ENCODE assay signal across 15 mouse cellular contexts in genomic region chr19:23214326-23214725, GRCm38 (mm10). TPM values are rescaled to one million over a fixed set of nuclear protein-coding genes. Genes with fewer than 3 reads are reported as not detected.
DNase-seq lines count a peak whose midpoint lies in the region; ATAC-seq and TF ChIP-seq lines count a peak whose summit lies in the region.
"Had no signal": no experiment of that assay in that cellular context is flagged by ENCODE, and none has a peak within 500 bp of the region (broad histone marks: within the 10 kb centered on the region; RNA-seq: fewer than 3 reads in every experiment).

No protein-coding gene starts in this region.

- H3K4me3 ChIP-seq in forebrain, postnatal 0 days (ENCODE audit: low read depth, low read length): no peak overlapping the region
- H3K4me3 ChIP-seq in forebrain, embryonic 12.5 days (replicated peaks): no peak overlapping the region
- H3K4me3 ChIP-seq in left cerebral cortex, adult 2 months: no peak overlapping the region
- H3K4me3 ChIP-seq: embryonic facial prominence, embryonic 15.5 days; heart, embryonic 13.5 days; hindbrain, embryonic 13.5 days; liver, embryonic 12.5 days had no signal

- no peak overlapping the region for H3K27ac ChIP-seq in forebrain, postnatal 0 days (ENCODE audit: low read depth, low read length)
- no peak overlapping the region for H3K27ac ChIP-seq in forebrain, embryonic 12.5 days
- peak overlapping the region; percentile 80 for H3K27ac ChIP-seq in left cerebral cortex, adult 2 months
- H3K27ac ChIP-seq: embryonic facial prominence, embryonic 15.5 days; heart, embryonic 13.5 days; hindbrain, embryonic 13.5 days; liver, embryonic 12.5 days had no signal

- WGBS in forebrain, postnatal 0 days: 45% methylated on average over 8 of the region's 8 CpGs
- WGBS in forebrain, embryonic 12.5 days: 69% methylated on average over 8 of the region's 8 CpGs

- peaks cover 11% of the 10 kb centered on the region for H3K36me3 ChIP-seq in forebrain, postnatal 0 days (ENCODE audit: insufficient read depth)
- H3K36me3 ChIP-seq in forebrain, embryonic 12.5 days (replicated peaks): peaks cover 33% of the 10 kb centered on the region

- H3K4me1 ChIP-seq in forebrain, postnatal 0 days (ENCODE audit: insufficient read depth): no peaks in the 10 kb centered on the region
- H3K4me1 ChIP-seq in forebrain, embryonic 12.5 days: no peaks in the 10 kb centered on the region
- H3K4me1 ChIP-seq: embryonic facial prominence, embryonic 15.5 days; heart, embryonic 13.5 days; hindbrain, embryonic 13.5 days; liver, embryonic 12.5 days had no signal

- intact Hi-C loops in left cerebral cortex, adult 2 months (cut with DNase I): loop anchor here (1.0 to 5.0 kb wide), 5 partner anchors 47 to 298 kb away; no protein-coding TSS in a partner anchor

- H3K27me3 ChIP-seq in forebrain, postnatal 0 days (ENCODE audit: insufficient read depth, low read length): no peaks in the 10 kb centered on the region
- H3K27me3 ChIP-seq in forebrain, embryonic 12.5 days: no peaks in the 10 kb centered on the region
- H3K27me3 ChIP-seq: embryonic facial prominence, embryonic 15.5 days; heart, embryonic 13.5 days; hindbrain, embryonic 13.5 days; liver, embryonic 12.5 days had no signal

- no peak overlapping the region for H3K4me2 ChIP-seq in forebrain, postnatal 0 days (ENCODE audit: low read depth)
- no peak overlapping the region for H3K4me2 ChIP-seq in forebrain, embryonic 12.5 days
- H3K4me2 ChIP-seq: embryonic facial prominence, embryonic 15.5 days; heart, embryonic 13.5 days; hindbrain, embryonic 13.5 days; liver, embryonic 12.5 days had no signal

- no peak for TF ChIP-seq CTCF in forebrain, postnatal 0 days (IDR thresholded peaks at IDR 0.05; ENCODE audit: low read depth)
- TF ChIP-seq CTCF in left cerebral cortex, adult 2 months (IDR thresholded peaks at IDR 0.05): no peak

- no peaks in the 10 kb centered on the region for H3K9me3 ChIP-seq in forebrain, postnatal 0 days (ENCODE audit: low read length)
- H3K9me3 ChIP-seq in forebrain, embryonic 12.5 days: no peaks in the 10 kb centered on the region
- H3K9me3 ChIP-seq: embryonic facial prominence, embryonic 15.5 days; heart, embryonic 13.5 days; hindbrain, embryonic 13.5 days; liver, embryonic 12.5 days had no signal

- peak; percentile 36 for DNase-seq in forebrain, postnatal 0 days
- peak; percentile 87 for DNase-seq in right cerebral cortex, adult 18-20 months
- DNase-seq in right cerebral cortex, postnatal 4 days: no peak
- peak; percentile 47 to 65 for DNase-seq in left cerebral cortex, adult 2 months (ENCODE audit: extremely low spot score in 1 of 2, low spot score in 2 of 2)
- peak; percentile 90 for DNase-seq in telencephalon, adult 2 months (ENCODE audit: low read depth, low spot score)
- DNase-seq in retina, embryonic 14.5 days (ENCODE audit: low spot score): no peak
- no peak for DNase-seq in urinary bladder, postnatal 10 days (ENCODE audit: low spot score)
- DNase-seq: cerebellum, postnatal 25 days; kidney, postnatal 25 days; lung, postnatal 36 days had no signal

- ATAC-seq in forebrain, postnatal 0 days: peak; percentile 96
- no peak for ATAC-seq in forebrain, embryonic 12.5 days (ENCODE audit: low FRiP score)
- ATAC-seq: liver, embryonic 12.5 days had no signal

- H3K9ac ChIP-seq in forebrain, postnatal 0 days: no peak overlapping the region
- H3K9ac ChIP-seq in forebrain, embryonic 12.5 days: no peak overlapping the region
- H3K9ac ChIP-seq: embryonic facial prominence, embryonic 15.5 days; heart, embryonic 13.5 days; hindbrain, embryonic 13.5 days; liver, embryonic 12.5 days had no signal

RNA-seq across cellular contexts. Expression of gene Smc5, which starts 59.4 kb away (rescaled TPM):
- 28.9 and 48.5 TPM in 2 replicates for total RNA-seq in forebrain, postnatal 0 days (2014; rRNA removed)
- polyA plus RNA-seq in forebrain, postnatal 0 days (2015; fragmentation: Nextera tagmentation; extraction: Ambion mirVana): 10.6 and 15.5 TPM in 2 replicates
- polyA plus RNA-seq in forebrain, embryonic 12.5 days (2016; fragmentation: Nextera tagmentation; extraction: Ambion mirVana): 58.6 and 62.6 TPM in 2 replicates
- total RNA-seq in left cerebral cortex, adult 2 months (2021): 10 to 100 TPM; 37.1 to 40.0 TPM

Comparison
In these comparisons a context has a peak if more than half of its experiments do, and no peak if none do; other contexts are left out.
1. DNase-seq: peak in forebrain, postnatal 0 days (single experiment), right cerebral cortex, adult 18-20 months (single experiment), left cerebral cortex, adult 2 months (2 of 2) and telencephalon, adult 2 months (single experiment); none in right cerebral cortex, postnatal 4 days (single experiment), retina, embryonic 14.5 days (single experiment) and urinary bladder, postnatal 10 days (single experiment).